Mouse (Mus musculus) MEL (cell line): ENCODE results near the gene Men1. TPM values are rescaled to one million over a fixed set of nuclear protein-coding genes. Genes with fewer than 3 reads are reported as not detected.

ENCODE experiments used
- DNase-seq: peaks from one replicate; pipeline ENCODE4 v3.0.0; 2011; ENCODE audit warnings: low read depth, low spot score
- H3K27ac ChIP-seq: 2 replicates; pipeline ENCODE4 v1.5.1; 2012; ENCODE audit warnings: low read depth, mild to moderate bottlenecking, control low read depth, low read length, moderate library complexity; ENCODE audit not compliant: control insufficient read depth
- H3K27me3 ChIP-seq, 2 experiments: fragments of 150-350 bp in 1 of 2; sonication (generic) in 1 of 2; 2 replicates each; pipeline ENCODE4 v1.6.1; 2012; ENCODE audit warnings: low read length in 2 of 2, mild to moderate bottlenecking in 2 of 2, improper control_type of control experiment in 1 of 2, moderate library complexity in 1 of 2; ENCODE audit not compliant: insufficient read depth in 2 of 2, control insufficient read depth in 1 of 2
- H3K36me3 ChIP-seq, 2 experiments: 2 replicates each; pipeline ENCODE4 v1.6.1; 2012 to 2014; ENCODE audit warnings: low read length in 2 of 2, improper control_type of control experiment in 1 of 2, inconsistent platforms in 1 of 2, mild to moderate bottlenecking in 1 of 2; ENCODE audit not compliant: insufficient read depth in 2 of 2, control insufficient read depth in 1 of 2
- H3K4me1 ChIP-seq, 2 experiments: fragments of 150-350 bp in 1 of 2; sonication (generic) in 1 of 2; 2 replicates each; pipeline ENCODE4 v1.6.1; 2012; ENCODE audit warnings: low read length in 2 of 2, improper control_type of control experiment in 1 of 2, mild to moderate bottlenecking in 1 of 2; ENCODE audit not compliant: insufficient read depth in 2 of 2, control insufficient read depth in 1 of 2
- H3K4me3 ChIP-seq, 2 experiments: fragments of 150-350 bp in 1 of 2; sonication (generic) in 1 of 2; 2 replicates each; pipeline ENCODE4 v1.5.1; 2012; ENCODE audit warnings: low read depth in 2 of 2, low read length in 2 of 2, mild to moderate bottlenecking in 2 of 2, moderate library complexity in 2 of 2, control low read depth in 1 of 2, improper control_type of control experiment in 1 of 2; ENCODE audit not compliant: control insufficient read depth in 1 of 2, insufficient read depth in 1 of 2
- H3K79me2 ChIP-seq: 2 replicates; pipeline ENCODE4 v1.6.1; 2012; ENCODE audit warnings: mild to moderate bottlenecking, low read length, moderate library complexity; ENCODE audit not compliant: control insufficient read depth, poor library complexity, insufficient read depth
- H3K9ac ChIP-seq: 2 replicates; pipeline ENCODE4 v1.6.1; 2012; ENCODE audit warnings: low read depth, mild to moderate bottlenecking, control low read depth, low read length, moderate library complexity; ENCODE audit not compliant: control insufficient read depth, poor library complexity, severe bottlenecking
- H3K9me3 ChIP-seq: fragments of 150-350 bp; sonication (generic); replicated peaks from 2 replicates; pipeline ENCODE4 v1.6.1; 2012; ENCODE audit warnings: mild to moderate bottlenecking, low read length, improper control_type of control experiment, moderate library complexity; ENCODE audit not compliant: insufficient read depth
- BHLHE40 ChIP-seq: IDR thresholded peaks from 2 replicates; pipeline ENCODE4 v1.6.1; 2012; ENCODE audit warnings: low read depth, mild to moderate bottlenecking, inconsistent platforms, low read length, improper control_type of control experiment, borderline replicate concordance
- CHD2 ChIP-seq: IDR thresholded peaks from 2 replicates; pipeline ENCODE4 v1.6.1; 2011; ENCODE audit warnings: low read length, improper control_type of control experiment
- CTCF ChIP-seq, 3 experiments: IDR thresholded peaks in 2 of 3; conservative IDR thresholded peaks in 1 of 3; 2 replicates each; pipeline ENCODE4 v1.5.1; 2011 to 2012; ENCODE audit warnings: low read length in 3 of 3, low read depth in 2 of 3, mild to moderate bottlenecking in 2 of 3, improper control_type of control experiment in 1 of 3, inconsistent platforms in 1 of 3, mixed read lengths in 1 of 3, moderate library complexity in 1 of 3; ENCODE audit not compliant: control insufficient read depth in 1 of 3, insufficient read depth in 1 of 3, poor library complexity in 1 of 3, severe bottlenecking in 1 of 3
- ELF1 ChIP-seq: IDR thresholded peaks from 2 replicates; pipeline ENCODE4 v1.6.1; 2014; ENCODE audit warnings: low read depth, mild to moderate bottlenecking, inconsistent platforms, low read length, improper control_type of control experiment, moderate library complexity
- ETS1 ChIP-seq: IDR thresholded peaks from 2 replicates; pipeline ENCODE4 v1.6.1; 2012; ENCODE audit warnings: low read depth, mild to moderate bottlenecking, inconsistent platforms, low read length, improper control_type of control experiment, moderate library complexity
- GATA1 ChIP-seq: IDR thresholded peaks from 2 replicates; pipeline ENCODE4 v1.6.1; 2011; ENCODE audit warnings: low read depth, low read length, improper control_type of control experiment
- HCFC1 ChIP-seq: IDR thresholded peaks from 2 replicates; pipeline ENCODE4 v1.6.1; 2012; ENCODE audit warnings: low read depth, mild to moderate bottlenecking, inconsistent platforms, low read length, improper control_type of control experiment, moderate library complexity
- JUND ChIP-seq: IDR thresholded peaks from 2 replicates; pipeline ENCODE4 v1.6.1; 2011; ENCODE audit warnings: low read depth, mild to moderate bottlenecking, improper control_type of control experiment, low read length
- MAZ ChIP-seq: IDR thresholded peaks from 2 replicates; pipeline ENCODE4 v1.6.1; 2012; ENCODE audit warnings: low read depth, mild to moderate bottlenecking, inconsistent platforms, low read length, improper control_type of control experiment
- MXI1 ChIP-seq: IDR thresholded peaks from 2 replicates; pipeline ENCODE4 v1.6.1; 2011; ENCODE audit warnings: mild to moderate bottlenecking, low read depth, low read length, improper control_type of control experiment
- NELFE ChIP-seq: IDR thresholded peaks from 2 replicates; pipeline ENCODE4 v1.6.1; 2011; ENCODE audit warnings: low read depth, low read length, improper control_type of control experiment
- NRF1 ChIP-seq: IDR thresholded peaks from 2 replicates; pipeline ENCODE4 v1.6.1; 2014; ENCODE audit warnings: low read depth, mild to moderate bottlenecking, inconsistent platforms, low read length, improper control_type of control experiment, moderate library complexity; ENCODE audit not compliant: poor library complexity, insufficient read depth, severe bottlenecking
- POLR2A ChIP-seq, 2 experiments: IDR thresholded peaks; 2 replicates each; pipeline ENCODE4 v1.6.1; 2011 to 2012; ENCODE audit warnings: low read length in 2 of 2, mild to moderate bottlenecking in 2 of 2, control low read depth in 1 of 2, improper control_type of control experiment in 1 of 2, low read depth in 1 of 2, moderate library complexity in 1 of 2; ENCODE audit not compliant: control insufficient read depth in 1 of 2, insufficient read depth in 1 of 2, poor library complexity in 1 of 2
- RAD21 ChIP-seq: IDR thresholded peaks from 2 replicates; pipeline ENCODE4 v1.6.1; 2011; ENCODE audit warnings: mild to moderate bottlenecking, low read depth, low read length, improper control_type of control experiment
- RCOR1 ChIP-seq: IDR thresholded peaks from 2 replicates; pipeline ENCODE4 v1.6.1; 2012; ENCODE audit warnings: low read depth, mild to moderate bottlenecking, inconsistent platforms, low read length, improper control_type of control experiment
- SIN3A ChIP-seq: IDR thresholded peaks from 2 replicates; pipeline ENCODE4 v1.6.1; 2012; ENCODE audit warnings: low read length, improper control_type of control experiment, inconsistent platforms
- SMC3 ChIP-seq: IDR thresholded peaks from 2 replicates; pipeline ENCODE4 v1.6.1; 2011; ENCODE audit warnings: low read depth, low read length, improper control_type of control experiment
- TBP ChIP-seq: IDR thresholded peaks from 2 replicates; pipeline ENCODE4 v1.8.0; 2011; ENCODE audit warnings: low read depth, low read length, improper control_type of control experiment
- TCF12 ChIP-seq: IDR thresholded peaks from 2 replicates; pipeline ENCODE4 v1.6.1; 2014; ENCODE audit warnings: low read depth, mild to moderate bottlenecking, inconsistent platforms, low read length, improper control_type of control experiment, moderate library complexity
- ZC3H11A ChIP-seq: IDR thresholded peaks from 2 replicates; pipeline ENCODE4 v1.6.1; 2012; ENCODE audit warnings: low read depth, mild to moderate bottlenecking, inconsistent platforms, low read length, improper control_type of control experiment
- ZKSCAN1 ChIP-seq: IDR thresholded peaks from 2 replicates; pipeline ENCODE4 v1.6.1; 2012; ENCODE audit warnings: low read depth, mild to moderate bottlenecking, inconsistent platforms, low read length, improper control_type of control experiment, moderate library complexity
- ZNF384 ChIP-seq: IDR thresholded peaks from 2 replicates; pipeline ENCODE4 v1.6.1; 2012; ENCODE audit warnings: low read depth, mild to moderate bottlenecking, inconsistent platforms, low read length, improper control_type of control experiment
- polyA plus RNA-seq, 2 experiments: library from polyadenylated mRNA; stranded (reverse) in 1 of 2; unstranded in 1 of 2; fragments of >175 nt in 1 of 2; fragments of >200 nt in 1 of 2; gene quantifications; 2 replicates each; pipeline versions ENCODE4 v1.2.1 to v1.2.4; 2012; ENCODE audit warnings: low replicate concordance in 2 of 2, low read depth in 1 of 2; ENCODE audit not compliant: insufficient read length in 2 of 2, insufficient read depth in 1 of 2, missing spikeins in 1 of 2
- total RNA-seq: library from RNA; depleted of rRNA; stranded (reverse); fragments of 300-350 nt; gene quantifications from 2 replicates; pipeline ENCODE4 v1.2.3, GENCODE M21; 2012

Gene Men1
- total and polyA plus RNA-seq, 3 experiments: 39.4 to 132 TPM; not detected in 1

DNA sequence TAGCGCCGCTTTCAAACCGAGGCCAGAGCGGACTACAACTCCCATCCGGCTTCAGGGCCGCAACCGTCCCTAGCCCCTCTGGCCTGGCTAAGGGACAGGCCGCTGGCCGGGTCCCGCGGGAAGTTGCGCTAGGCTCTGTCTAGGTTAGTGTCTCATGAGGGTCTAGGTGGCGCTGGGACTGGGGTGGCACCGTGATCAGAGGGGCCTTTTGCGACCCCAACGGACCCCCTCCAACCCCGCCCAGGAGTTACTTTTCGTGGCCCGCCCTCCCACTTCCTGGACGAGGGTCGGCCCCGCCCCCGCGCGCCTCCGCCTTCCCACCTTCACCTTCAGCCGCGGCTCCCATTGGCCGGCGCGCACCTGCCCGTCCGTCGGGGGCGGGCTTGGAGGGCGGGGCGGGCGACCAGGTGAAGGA lies 28.6 kb upstream of the Men1 start, which contains the start of gene Cdc42bpg:
TSS of gene Cdc42bpg (plus strand) at position 320 of the 415 bp plus-strand sequence.
- peak within 1 kb of the TSS; percentile 64 for H3K27ac ChIP-seq
- peaks cover 12 to 18% of the 10 kb centered on the region in 2 experiments for H3K4me1 ChIP-seq

DNA sequence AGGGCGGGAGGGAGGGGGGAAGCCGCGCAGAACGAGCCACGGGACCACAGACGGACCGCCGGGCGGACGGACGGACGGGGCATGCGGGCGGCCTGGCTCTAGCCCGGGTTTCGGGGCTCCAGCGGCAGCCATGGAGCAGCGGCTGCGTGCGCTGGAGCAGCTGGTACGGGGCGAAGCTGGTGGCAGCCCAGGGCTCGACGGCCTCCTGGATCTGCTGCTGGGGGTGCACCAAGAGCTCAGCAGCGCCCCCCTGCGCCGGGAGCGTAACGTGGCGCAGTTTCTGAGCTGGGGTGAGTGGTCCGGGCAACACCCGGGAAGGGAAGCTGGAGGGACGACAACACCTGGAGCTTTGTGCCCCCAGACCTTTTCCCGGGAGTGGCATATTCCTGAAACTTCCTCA lies 28.2 kb upstream of the Men1 start:
- H3K9me3 ChIP-seq: no peaks in the 10 kb centered on the region
- H3K36me3 ChIP-seq: peaks cover 0 to 14% of the 10 kb centered on the region in 2 experiments; a peak in 2 of 4 replicates
- H3K79me2 ChIP-seq: no peaks in the 10 kb centered on the region; the same call in 1 of the 2 replicates
- TF ChIP-seq CTCF (IDR thresholded peaks at IDR 0.05 in 2 of 3, conservative IDR thresholded peaks at IDR 0.05 in 1 of 3; ENCODE audit: control insufficient read depth in 1 of 3, insufficient read depth in 1 of 3, low read depth in 2 of 3, low read length in 3 of 3, poor library complexity in 1 of 3, severe bottlenecking in 1 of 3): peak; percentile 75 to 89 (median 84)
- TF ChIP-seq MXI1: peak; percentile 36; the same call in 1 of the 2 replicates
- TF ChIP-seq ZNF384: no peak
- TF ChIP-seq POLR2A (IDR thresholded peaks at IDR 0.05; ENCODE audit: control insufficient read depth in 1 of 2, insufficient read depth in 1 of 2, low read depth in 1 of 2, low read length in 2 of 2, poor library complexity in 1 of 2): 0 out of 4 replicates have a peak, but pooled peaks of 1 of the 2 experiments have one; percentile 29
- peak; percentile 25; the same call in 1 of the 2 replicates for TF ChIP-seq MAZ
- TF ChIP-seq TCF12: no peak; the same call in 1 of the 2 replicates
- peak; percentile 27 for TF ChIP-seq RAD21
- no peak for TF ChIP-seq ETS1
- TF ChIP-seq ELF1: 0 out of 2 replicates have a peak, but pooled peaks have one; percentile 3
- peak; percentile 59 for TF ChIP-seq SMC3
- no peak for TF ChIP-seq JUND
- TF ChIP-seq TBP: no peak
- TF ChIP-seq CHD2: no peak
- no peak for TF ChIP-seq ZKSCAN1
- no peak for TF ChIP-seq BHLHE40
- no peak for TF ChIP-seq NELFE
- TF ChIP-seq ZC3H11A: peak; percentile 24; the same call in 1 of the 2 replicates
- TF ChIP-seq NRF1: peak; percentile 20; the same call in 1 of the 2 replicates
- no peak for TF ChIP-seq RCOR1
- H3K27ac ChIP-seq: no peak overlapping the region
- H3K27me3 ChIP-seq: no peaks in the 10 kb centered on the region
- H3K4me3 ChIP-seq: peak overlapping the region; percentile 66 to 73
- H3K4me1 ChIP-seq: peaks cover 11 to 14% of the 10 kb centered on the region in 2 experiments
- H3K9ac ChIP-seq: peak overlapping the region; percentile 76
- peak; percentile 85 for DNase-seq

More for the DNA sequence above, 28.6 kb upstream of the Men1 start, which contains the start of gene Cdc42bpg:
- Histone ChIP-seq H3K9ac (peak within 1 kb of the TSS; percentile 76), H3K27me3 (no peaks in the 10 kb centered on the region), H3K79me2 (no peaks in the 10 kb centered on the region; the same call in 1 of the 2 replicates), H3K4me3 (peak within 1 kb of the TSS; percentile 66 to 73), H3K36me3 (peaks cover 0 to 18% of the 10 kb centered on the region in 2 experiments; a peak in 2 of 4 replicates), H3K9me3 (no peaks in the 10 kb centered on the region)
- TF ChIP-seq SIN3A: 0 out of 2 replicates have a peak, but pooled peaks have one; percentile 11
- TF ChIP-seq GATA1: no peak
- TF ChIP-seq ELF1: peak; percentile 70
- peak; percentile 85 for TF ChIP-seq HCFC1
- peak; percentile 80 for DNase-seq
